Mouse (Mus musculus): ENCODE measurements around the gene Uxt. TPM values are rescaled to one million over a fixed set of nuclear protein-coding genes. Genes with fewer than 3 reads are reported as not detected.
A peak's percentile ranks its signal among the peaks of the same experiment; 100 is the strongest.

Gene Uxt
- polyA plus RNA-seq, 1 experiment from 2014 or later: 62.9 TPM

GRCm38 (mm10) chrX:20920249-20920843 lies 41.5 kb downstream of the Uxt start:
- no peaks in the 10 kb centered on the region for H3K36me3 ChIP-seq (ENCODE audit: control insufficient read depth, insufficient read depth, low read length)
- DNase-seq (ENCODE audit: low spot score) (peak; percentile 14), ATAC-seq (ENCODE audit: low FRiP score, low TSS enrichment) (peak; percentile 69)
- H3K4me1 ChIP-seq (replicated peaks; ENCODE audit: control insufficient read depth, insufficient read depth): no peaks in the 10 kb centered on the region
- H3K4me3 ChIP-seq (ENCODE audit: low read depth, low read length): peak overlapping the region; percentile 38
- peak overlapping the region; percentile 63 for H3K4me2 ChIP-seq (replicated peaks; ENCODE audit: low read depth)
- H3K27me3 ChIP-seq (ENCODE audit: control insufficient read depth, insufficient read depth, low read length): no peaks in the 10 kb centered on the region
- no peak overlapping the region for H3K9ac ChIP-seq (ENCODE audit: low read length)
- 21% methylated on average over 35 of the region's 49 CpGs for WGBS
- no peak overlapping the region for H3K27ac ChIP-seq (replicated peaks)
- H3K9me3 ChIP-seq (ENCODE audit: control insufficient read depth, low read length): no peaks in the 10 kb centered on the region
- TF ChIP-seq CTCF (IDR thresholded peaks at IDR 0.05; ENCODE audit: low read depth) (no peak), EP300 (optimal IDR thresholded peaks at IDR 0.05) (no peak)

GRCm38 (mm10) chrX:20915075-20915474 lies 46.7 kb downstream of the Uxt start:
- ATAC-seq (ENCODE audit: low FRiP score, low TSS enrichment): no peak
- H3K9me3 ChIP-seq (ENCODE audit: control insufficient read depth, low read length): no peaks in the 10 kb centered on the region

GRCm38 (mm10) chrX:20913726-20914125 lies 48.1 kb downstream of the Uxt start:
- 78% methylated on average over 6 of the region's 6 CpGs for WGBS
- Histone ChIP-seq H3K4me2 (replicated peaks; ENCODE audit: low read depth) (no peak overlapping the region), H3K9me3 (ENCODE audit: control insufficient read depth, low read length) (no peaks in the 10 kb centered on the region), H3K36me3 (ENCODE audit: control insufficient read depth, insufficient read depth, low read length) (no peaks in the 10 kb centered on the region), H3K27me3 (ENCODE audit: control insufficient read depth, insufficient read depth, low read length) (no peaks in the 10 kb centered on the region), H3K27ac (replicated peaks) (no peak overlapping the region), H3K4me3 (ENCODE audit: low read depth, low read length) (no peak overlapping the region), H3K9ac (ENCODE audit: low read length) (no peak overlapping the region), H3K4me1 (replicated peaks; ENCODE audit: control insufficient read depth, insufficient read depth) (no peaks in the 10 kb centered on the region)
- ATAC-seq (ENCODE audit: low FRiP score, low TSS enrichment): no peak
- no peak for DNase-seq (ENCODE audit: low spot score)
- TF ChIP-seq CTCF (IDR thresholded peaks at IDR 0.05; ENCODE audit: low read depth) (no peak), EP300 (optimal IDR thresholded peaks at IDR 0.05) (no peak)

More at GRCm38 (mm10) chrX:20915075-20915474, 46.7 kb downstream of the Uxt start:
- no peaks in the 10 kb centered on the region for H3K27me3 ChIP-seq (ENCODE audit: control insufficient read depth, insufficient read depth, low read length)
- no peak for DNase-seq (ENCODE audit: low spot score)
- H3K4me1 ChIP-seq (replicated peaks; ENCODE audit: control insufficient read depth, insufficient read depth): no peaks in the 10 kb centered on the region
- H3K36me3 ChIP-seq (ENCODE audit: control insufficient read depth, insufficient read depth, low read length): no peaks in the 10 kb centered on the region
- no peak overlapping the region for H3K4me3 ChIP-seq (ENCODE audit: low read depth, low read length)
- no peak overlapping the region for H3K4me2 ChIP-seq (replicated peaks; ENCODE audit: low read depth)
- H3K27ac ChIP-seq (replicated peaks): no peak overlapping the region
- no peak overlapping the region for H3K9ac ChIP-seq (ENCODE audit: low read length)
- TF ChIP-seq EP300 (optimal IDR thresholded peaks at IDR 0.05): no peak
- no peak for TF ChIP-seq CTCF (IDR thresholded peaks at IDR 0.05; ENCODE audit: low read depth)

- WGBS: 30% methylated on average over 3 of the region's 3 CpGs
- TF ChIP-seq CTCF (IDR thresholded peaks at IDR 0.05; ENCODE audit: low read depth) (no peak), EP300 (optimal IDR thresholded peaks at IDR 0.05) (no peak)
These were observed 51.7 kb downstream of the Uxt start for GRCm38 (mm10) chrX:20910074-20910473.

More at GRCm38 (mm10) chrX:20910074-20910473, 51.7 kb downstream of the Uxt start:
- no peak for DNase-seq (ENCODE audit: low spot score)
- Histone ChIP-seq H3K36me3 (ENCODE audit: control insufficient read depth, insufficient read depth, low read length) (no peaks in the 10 kb centered on the region), H3K9me3 (ENCODE audit: control insufficient read depth, low read length) (no peaks in the 10 kb centered on the region), H3K4me2 (replicated peaks; ENCODE audit: low read depth) (no peak overlapping the region), H3K4me1 (replicated peaks; ENCODE audit: control insufficient read depth, insufficient read depth) (no peaks in the 10 kb centered on the region), H3K27ac (replicated peaks) (no peak overlapping the region), H3K27me3 (ENCODE audit: control insufficient read depth, insufficient read depth, low read length) (no peaks in the 10 kb centered on the region), H3K4me3 (ENCODE audit: low read depth, low read length) (no peak overlapping the region), H3K9ac (ENCODE audit: low read length) (no peak overlapping the region)
- no peak for ATAC-seq (ENCODE audit: low FRiP score, low TSS enrichment)

Other genes with a start within 250 kb of the Uxt start
- gene Araf, start 164.2 kb downstream of the Uxt start, polyA plus RNA-seq (2015; fragmentation: Nextera tagmentation; extraction: Ambion mirVana): 55.4 and 61.7 TPM in 2 replicates
- 11.7 and 18.8 TPM in 2 replicates for gene Timp1, start 91.9 kb downstream of the Uxt start, polyA plus RNA-seq (2015; fragmentation: Nextera tagmentation; extraction: Ambion mirVana)
- 1.1 and 1.7 TPM in 2 replicates for gene Syn1, start 41.0 kb downstream of the Uxt start, polyA plus RNA-seq (2015; fragmentation: Nextera tagmentation; extraction: Ambion mirVana)
- gene Cfp, start 30.5 kb downstream of the Uxt start, polyA plus RNA-seq (2015; fragmentation: Nextera tagmentation; extraction: Ambion mirVana): 4.3 and 6.0 TPM in 2 replicates
- gene Elk1, start 11.4 kb downstream of the Uxt start, polyA plus RNA-seq (2015; fragmentation: Nextera tagmentation; extraction: Ambion mirVana): 3.6 and 4.9 TPM in 2 replicates
- gene Zfp182, start 100.3 kb upstream of the Uxt start, polyA plus RNA-seq (2015; fragmentation: Nextera tagmentation; extraction: Ambion mirVana): 2.8 TPM in 2 replicates
- not detected in 2 replicates for gene Spaca5, start 106.4 kb upstream of the Uxt start, polyA plus RNA-seq (2015; fragmentation: Nextera tagmentation; extraction: Ambion mirVana)
- gene Zfp300, start 127.5 kb upstream of the Uxt start, polyA plus RNA-seq (2015; fragmentation: Nextera tagmentation; extraction: Ambion mirVana): 0.40 and 0.58 TPM in 2 replicates
- not detected in 2 replicates for gene Ssxa1, start 153.8 kb upstream of the Uxt start, polyA plus RNA-seq (2015; fragmentation: Nextera tagmentation; extraction: Ambion mirVana)
- gene Gm21876, start 213.6 kb upstream of the Uxt start, polyA plus RNA-seq (2015; fragmentation: Nextera tagmentation; extraction: Ambion mirVana): not detected in 2 replicates